Mouse (Mus musculus): ENCODE data around the gene Upf3a.
A peak's percentile ranks its signal among the peaks of the same experiment; 100 is the strongest.
"Not testable (repeated sequence)": the region's sequence is repeated elsewhere in the genome, so short reads cannot be mapped to it uniquely, and the experiment has no call there.

Gene Upf3a

DNA sequence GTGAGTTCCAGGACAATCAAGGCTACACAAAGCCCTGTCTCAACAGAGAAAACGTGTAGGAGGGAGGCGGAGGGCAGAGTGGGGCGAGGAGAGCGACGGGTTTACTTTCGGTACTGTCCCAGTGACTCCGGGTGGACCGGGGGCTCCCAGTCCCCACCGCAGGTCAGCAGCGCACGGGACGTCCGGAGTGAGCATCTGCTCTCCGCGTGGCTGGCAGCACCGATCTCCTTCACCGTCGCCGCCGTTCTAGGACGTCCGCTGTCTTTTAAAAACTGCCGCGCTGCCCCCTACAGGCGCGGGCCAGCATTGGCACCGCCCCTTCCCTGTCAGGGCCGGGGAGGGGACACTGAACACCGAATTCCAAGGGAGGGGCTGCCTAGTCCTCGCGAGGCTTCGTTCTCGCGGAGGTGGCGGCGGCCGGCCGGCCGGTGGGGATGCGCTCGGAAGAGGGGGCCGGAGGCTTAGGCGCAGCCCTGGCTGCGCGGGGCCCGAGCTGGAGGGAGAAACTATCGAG lies at the start of gene Upf3a:
Gene Upf3a (plus strand): TSS at position 366 of the 514 bp plus-strand sequence.
- DNase-seq (ENCODE audit: low spot score) = peak; percentile 97

DNA sequence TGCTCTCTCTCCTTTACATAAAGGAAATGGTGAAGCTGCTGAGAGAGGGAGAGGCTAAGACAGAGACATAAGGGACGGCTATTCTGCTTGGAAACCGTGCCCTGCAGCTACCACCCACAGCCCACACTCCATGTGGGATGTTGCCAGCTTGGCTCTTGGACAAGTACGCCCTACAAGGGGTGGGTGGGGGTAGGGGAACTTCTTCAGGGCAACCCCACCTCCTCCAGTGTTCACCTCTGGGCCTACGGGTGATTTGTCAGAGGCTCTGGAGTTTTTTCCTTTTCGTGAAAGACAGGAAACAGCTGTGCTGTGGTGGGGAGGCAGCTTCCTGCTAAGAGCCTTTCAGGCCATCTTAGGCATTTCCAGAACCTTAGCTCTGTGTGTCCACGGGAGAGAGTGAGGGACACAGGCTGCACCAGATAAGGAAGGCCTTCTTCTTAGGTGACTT lies 45.1 kb upstream of the Upf3a start:
- DNase-seq (ENCODE audit: low spot score) = peak; percentile 44

DNA sequence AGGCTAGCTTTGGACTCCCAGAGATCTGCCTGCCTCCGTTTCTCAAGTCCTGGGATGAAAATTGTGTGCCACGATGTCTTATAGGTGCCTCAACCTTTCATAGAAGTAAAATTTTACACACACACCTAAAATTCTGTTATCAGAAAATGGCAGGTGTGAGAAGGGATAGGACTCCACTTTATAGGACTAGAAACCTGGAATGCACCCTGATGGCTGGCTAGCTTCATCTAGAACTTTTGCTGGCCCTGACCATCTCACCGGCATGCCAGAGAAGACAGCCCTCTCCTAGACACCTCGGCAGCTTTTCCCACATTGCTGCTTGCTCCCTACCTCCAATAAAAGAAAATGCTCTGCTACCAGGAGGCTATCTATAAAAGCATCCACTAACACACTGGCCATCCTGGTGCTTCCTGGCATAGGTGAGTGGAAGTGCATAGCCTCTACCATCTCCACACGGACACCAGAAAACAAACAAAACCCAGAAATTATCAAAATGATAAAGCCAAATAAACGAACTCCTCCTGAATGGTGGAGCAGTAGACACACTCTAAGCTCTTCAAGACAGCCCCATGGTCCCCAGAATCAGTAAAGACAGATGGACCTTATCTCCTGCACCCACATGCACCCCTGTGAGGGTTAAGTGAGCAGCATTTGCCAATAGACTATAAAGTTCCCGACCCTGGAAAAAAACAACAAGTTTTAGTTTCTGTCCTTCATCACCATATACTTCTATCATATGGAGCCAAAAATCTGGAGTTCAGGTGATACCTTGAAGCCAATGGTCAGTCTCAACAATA lies 44.4 kb upstream of the Upf3a start:
- no peak for DNase-seq (ENCODE audit: low spot score)

DNA sequence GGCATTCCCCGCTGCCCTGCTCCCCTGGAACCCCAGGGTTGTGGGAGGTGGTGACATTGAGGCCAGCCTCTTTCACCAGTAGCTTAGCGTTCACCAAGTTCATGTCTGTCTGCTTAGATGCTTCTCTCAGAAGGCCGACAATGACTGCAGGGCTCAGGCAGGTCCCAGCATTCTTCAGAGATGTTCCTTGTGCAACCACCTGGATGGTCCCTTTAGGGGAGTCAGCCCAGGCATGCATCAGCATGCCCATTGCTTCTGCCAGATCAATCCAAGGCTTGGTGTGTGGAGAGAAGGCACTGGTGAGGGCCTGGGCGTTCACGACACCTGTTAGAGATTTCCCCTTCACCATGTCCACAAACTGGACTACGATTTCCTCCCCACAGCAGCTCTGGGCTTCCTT lies 39.2 kb upstream of the Upf3a start:
- not testable (repeated sequence) for DNase-seq (ENCODE audit: low spot score)

DNA sequence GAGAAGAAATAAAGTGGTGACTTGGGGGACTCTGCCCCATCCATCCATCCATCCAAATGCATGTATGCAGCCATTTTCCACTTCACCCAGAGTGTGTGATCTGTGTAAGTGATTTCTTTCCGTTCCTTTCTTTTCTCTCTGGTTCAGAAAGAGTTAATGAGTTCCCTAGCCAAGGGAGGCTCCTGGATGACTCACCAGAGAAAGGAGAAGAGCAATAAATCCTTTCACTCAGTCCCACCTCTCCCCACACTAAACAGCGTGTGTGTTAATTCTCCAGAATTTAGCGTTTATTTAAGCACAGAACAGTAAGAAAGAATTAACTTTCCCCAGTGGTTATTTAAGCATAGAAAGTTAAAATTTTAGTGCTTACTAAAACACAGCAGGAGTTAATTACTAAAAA lies 37.8 kb upstream of the Upf3a start:
- peak; percentile 70 for DNase-seq (ENCODE audit: low spot score)

DNA sequence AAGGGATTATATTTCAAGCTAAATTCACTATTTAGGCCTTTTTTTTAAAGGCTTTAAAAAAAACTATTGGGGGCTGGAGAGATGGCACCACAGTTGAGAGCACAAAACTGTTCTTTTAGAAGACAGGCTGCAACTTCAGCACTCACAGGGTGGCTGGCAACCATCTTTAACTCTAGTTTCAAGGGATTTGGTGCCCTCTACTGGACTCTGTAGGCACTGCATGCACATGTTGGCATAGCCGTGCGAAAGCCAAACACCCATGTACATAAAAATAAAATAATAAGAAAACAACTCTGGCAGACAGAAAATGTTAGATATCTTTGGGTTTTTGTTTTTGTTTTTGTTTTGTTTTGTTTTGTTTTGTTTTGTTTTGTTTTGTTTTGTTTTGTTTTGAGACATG lies 31.7 kb upstream of the Upf3a start:
- DNase-seq (ENCODE audit: low spot score) = peak; percentile 87

DNA sequence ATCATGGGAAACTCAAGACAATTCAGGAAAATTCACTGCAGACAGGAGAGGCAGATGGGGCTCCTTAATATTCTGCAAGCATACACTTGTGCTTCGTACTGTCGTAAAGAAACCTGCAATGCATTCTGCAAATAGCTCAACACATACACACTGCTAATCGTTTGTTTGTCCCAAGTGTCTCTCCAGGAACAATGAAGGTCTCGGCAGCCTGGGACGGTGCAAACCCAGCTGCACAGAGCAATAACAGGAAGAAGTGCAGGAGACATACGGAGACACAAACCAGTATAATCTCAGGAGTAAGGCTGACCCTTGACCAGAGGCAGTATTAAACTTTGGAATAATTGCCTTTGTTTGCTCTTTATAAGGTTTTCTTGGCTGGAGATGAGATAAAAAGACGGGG lies 28.9 kb upstream of the Upf3a start:
- DNase-seq (ENCODE audit: low spot score) = no peak

DNA sequence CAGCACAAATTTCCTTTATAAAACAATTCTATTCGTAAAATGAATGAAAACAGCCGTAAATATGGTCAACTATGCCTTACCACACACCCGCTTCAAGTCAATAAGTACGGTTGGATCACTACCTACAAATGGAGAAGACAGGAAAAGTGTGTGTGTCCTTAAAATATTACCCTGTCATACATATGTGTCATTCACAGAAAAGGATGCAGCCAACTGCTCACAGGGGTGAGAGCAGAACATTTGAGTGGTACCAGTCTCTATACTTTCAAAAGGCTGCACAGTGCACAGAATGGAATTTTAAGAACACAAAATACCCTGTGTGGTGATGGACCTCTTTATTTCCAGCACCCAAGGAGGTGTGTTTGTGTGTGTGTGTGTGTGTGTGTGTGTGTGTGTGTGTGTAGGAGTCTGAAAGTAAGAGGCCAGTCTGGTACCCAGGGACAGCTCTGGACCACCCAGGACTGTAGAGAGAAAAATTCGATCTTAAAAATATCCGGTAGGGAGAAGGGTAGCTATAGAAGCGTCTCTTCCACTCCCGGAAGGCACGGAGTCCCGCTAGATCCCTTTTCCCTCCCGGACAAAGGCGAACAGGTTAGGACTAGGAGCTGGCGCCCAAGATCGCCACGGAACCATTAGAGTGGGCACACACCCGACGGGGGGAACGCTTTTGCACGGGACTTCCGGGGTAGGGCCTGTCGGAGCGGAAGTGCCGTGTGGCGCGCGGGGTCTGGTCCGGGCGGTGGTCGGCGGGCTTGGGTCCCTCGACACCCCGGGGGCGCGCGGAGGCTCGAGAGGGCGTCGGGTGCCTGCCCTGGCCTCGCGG lies 28.2 kb upstream of the Upf3a start, which contains the start of gene Cdc16:
Gene Cdc16 (plus strand): TSS at position 695 of the 823 bp plus-strand sequence.
- DNase-seq (ENCODE audit: low spot score) = peak; percentile 97

DNA sequence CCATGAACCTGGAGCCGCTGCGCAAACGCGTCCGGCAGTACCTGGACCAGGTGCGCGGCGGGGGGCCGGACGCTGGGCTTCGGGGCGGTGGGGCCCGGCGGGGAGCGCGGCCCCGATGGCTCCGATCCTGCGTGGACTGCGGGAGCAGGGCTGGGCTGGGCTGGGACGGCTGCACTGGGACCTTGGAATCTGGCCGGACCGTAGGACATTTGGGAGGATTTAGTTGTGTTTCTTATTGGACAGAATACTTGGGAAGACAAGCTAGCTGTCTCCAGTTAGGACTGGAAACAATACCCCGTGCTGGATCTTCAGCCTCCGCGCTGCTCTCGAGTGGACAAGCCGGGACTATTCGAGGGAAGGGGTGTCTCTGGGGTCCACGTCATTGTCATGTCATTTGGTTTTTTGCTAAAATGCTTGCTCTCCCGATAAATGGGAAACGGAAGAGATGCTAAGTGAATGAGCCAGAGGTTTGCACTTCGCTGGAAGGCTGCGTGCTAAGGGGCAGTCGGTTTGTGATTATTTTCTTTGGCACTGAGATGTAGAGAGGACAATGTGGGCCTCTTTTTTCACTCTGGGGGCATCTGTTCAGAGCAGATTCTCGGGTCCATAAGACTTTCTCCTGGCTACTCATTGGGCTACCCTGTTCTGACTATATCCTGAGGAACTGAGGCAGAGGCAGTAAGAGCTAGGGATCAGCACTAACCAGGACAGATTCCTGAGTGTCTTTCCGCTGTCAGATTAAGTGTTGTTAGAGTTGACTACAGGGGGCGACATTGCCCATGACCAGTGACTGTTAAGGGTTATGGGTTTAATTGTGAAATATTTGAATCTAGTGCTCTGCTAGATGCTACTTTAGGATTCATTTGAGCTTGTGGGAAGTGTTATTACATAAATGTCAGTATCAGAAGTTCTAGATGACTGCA lies 27.3 kb upstream of the Upf3a start:
- DNase-seq (ENCODE audit: low spot score) = peak; percentile 82

DNA sequence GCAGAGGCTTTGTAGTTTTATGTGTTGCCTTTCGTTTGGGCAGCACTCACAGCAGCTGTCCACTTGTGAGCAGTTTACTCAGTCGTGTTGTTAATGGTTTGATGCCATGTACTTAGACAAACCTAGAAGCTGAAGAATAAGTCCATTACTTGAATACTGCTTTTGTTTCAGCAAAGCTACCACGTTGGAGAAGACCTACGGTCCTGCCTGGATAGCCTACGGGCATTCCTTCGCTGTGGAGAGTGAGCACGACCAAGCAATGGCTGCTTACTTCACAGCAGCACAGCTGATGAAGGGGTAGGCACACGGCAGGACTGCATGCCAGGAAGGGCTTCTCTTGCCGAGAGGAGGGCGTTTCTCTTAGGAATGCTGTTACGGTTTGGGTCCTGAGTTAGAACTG lies 16.2 kb upstream of the Upf3a start:
- DNase-seq (ENCODE audit: low spot score) = no peak

DNA sequence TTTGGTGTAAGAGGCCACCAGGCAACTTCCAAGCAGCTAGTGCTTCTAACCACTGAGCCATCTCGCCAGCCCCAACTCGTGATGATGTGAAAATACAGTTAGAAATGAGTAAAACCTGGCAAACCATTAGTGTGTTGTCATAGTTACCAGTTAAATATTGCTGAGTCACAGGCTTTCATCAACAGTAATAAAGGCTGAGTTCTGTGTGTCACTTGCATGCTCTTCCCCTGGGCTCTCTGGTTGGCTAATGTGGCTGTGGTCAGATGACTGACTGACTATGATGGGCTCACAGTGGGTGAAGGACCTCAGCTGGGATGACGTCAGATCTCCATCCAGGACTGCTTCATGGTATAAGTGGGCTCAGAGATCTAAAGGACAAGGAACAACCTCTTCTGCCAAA lies 4.9 kb upstream of the Upf3a start:
- peak; percentile 40 for DNase-seq (ENCODE audit: low spot score)

DNA sequence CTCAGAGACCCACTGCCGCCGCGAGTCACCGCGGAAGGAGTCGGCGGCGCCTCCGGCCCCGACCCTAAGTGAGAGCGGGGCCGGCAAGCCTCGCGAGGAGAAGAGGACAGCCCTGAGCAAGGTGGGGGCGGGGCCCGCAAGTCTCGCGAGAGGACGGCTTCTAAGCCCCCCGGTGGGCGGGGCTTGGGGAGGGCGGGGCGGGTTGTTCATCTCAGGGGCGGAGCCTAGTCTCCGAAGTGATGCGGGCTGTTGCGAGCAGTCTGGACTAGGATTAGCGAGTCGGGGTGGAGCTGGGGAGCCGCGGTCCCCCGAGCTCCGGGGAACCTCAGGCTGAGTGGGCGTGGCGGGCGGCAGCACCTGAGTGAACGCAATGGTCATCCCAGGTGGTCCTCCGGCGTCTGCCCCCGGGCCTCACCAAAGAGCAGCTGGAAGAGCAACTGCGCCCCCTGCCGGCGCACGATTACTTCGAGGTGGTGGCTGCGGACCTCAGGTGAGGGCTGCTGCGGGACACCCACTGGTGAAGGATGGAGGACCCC lies 417 bp downstream of the Upf3a start:
- DNase-seq (ENCODE audit: low spot score) = peak; percentile 99

DNA sequence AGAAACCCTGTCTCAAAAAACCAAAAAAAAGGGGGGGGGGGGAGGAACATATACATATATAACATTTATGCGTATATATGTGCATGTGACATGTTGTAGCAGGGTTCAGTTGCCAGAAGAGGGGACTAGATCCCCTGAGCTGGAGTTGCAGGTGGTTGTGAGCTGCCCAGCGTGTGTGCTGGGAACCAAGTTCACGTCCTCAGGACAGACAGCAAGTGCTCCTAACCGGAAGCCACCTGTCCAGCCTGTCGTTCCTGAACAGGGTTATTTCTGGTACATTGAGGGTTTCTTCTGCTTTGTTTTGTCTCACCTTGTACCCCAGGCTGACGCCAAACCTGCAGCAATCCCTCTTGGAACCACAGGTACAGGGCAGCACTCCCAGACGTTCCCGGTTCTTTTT lies 4.2 kb downstream of the Upf3a start:
- DNase-seq (ENCODE audit: low spot score) = no peak

DNA sequence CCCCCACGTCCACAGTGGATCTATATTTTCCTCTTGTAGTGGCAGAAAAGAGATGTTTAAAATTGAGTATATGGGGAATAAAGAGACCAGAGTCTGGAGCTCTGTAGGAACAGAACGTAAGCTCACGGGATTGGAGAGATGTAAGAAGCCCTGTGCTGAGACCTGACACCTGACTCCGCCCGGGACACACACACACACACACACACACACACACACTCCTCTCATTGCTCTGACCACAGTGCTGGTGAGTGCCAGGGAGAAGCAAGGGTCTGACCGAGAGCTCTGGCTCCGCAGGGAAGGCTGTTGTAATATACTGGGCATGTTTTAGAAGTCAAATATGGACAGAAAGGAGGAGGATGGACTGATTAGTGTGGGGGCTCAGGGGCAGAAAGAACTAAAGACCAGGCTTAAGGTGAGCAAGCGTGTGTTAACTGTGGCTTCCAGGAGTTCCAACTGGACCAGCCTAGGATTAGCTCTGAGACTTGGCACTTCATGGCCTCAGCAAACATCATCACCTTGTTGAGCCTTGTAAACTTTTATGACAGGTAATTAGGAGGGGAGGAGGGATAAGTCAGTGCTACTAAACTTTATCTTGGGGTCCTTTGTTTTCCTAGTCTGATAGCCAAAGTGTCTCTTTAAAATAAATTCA lies 7.8 kb downstream of the Upf3a start:
- no peak for DNase-seq (ENCODE audit: low spot score)

DNA sequence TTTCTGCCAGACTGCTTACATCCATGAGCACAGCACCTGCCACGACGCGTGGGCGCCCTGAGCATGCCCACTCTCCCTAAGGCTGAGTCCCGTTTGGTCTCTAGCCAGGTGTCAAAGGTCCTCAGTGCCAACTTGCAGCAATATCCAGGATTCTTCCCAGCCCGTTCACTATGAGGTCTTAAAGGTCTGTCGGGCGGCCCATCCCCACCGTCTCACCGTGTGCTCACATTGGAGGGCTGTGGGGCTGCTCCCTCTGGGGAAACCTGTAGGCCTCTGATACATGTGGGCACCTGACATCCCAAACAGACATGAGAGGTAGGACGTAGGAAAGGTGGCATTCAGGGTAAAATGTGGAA lies 8.3 kb downstream of the Upf3a start:
- no peak for DNase-seq (ENCODE audit: low spot score)

DNA sequence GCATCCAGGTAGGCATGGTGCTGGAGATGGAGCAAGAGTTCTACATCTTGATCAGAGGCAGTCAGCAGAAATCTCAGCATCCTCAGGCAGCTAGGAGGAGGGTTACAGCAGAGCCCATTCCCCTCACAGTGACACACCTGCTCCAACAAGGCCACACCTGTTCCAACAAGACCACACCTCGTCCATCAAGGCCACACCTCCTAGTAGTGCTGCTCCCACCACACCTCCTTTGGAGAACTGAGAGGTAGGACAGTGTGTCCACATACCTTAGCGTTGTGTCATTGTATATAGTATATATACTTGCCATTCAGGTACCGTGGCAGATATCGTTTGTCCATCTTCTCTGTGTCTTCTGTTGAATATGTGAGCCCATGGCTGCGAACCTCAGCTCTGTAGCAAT lies 12.3 kb downstream of the Upf3a start:
- no peak for DNase-seq (ENCODE audit: low spot score)

DNA sequence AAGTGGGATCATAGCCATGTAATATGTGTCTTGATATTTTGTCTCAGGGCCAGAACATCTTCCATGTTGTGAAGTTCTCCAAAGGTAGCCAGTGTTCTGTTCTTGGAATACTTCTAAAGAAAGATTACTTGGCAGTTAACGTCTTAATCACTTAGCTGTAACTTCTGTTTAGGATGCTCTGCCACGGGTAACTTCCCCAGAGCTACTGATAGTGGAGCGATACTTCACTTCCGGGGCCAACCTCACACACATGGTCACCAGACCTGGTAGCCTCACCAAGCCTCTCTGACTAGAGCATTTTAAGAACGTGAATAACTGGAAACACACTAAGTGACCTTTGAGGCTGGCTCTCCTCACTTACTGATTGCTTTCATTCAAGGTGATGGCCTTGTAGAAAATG lies 14.2 kb downstream of the Upf3a start:
- no peak for DNase-seq (ENCODE audit: low spot score)

DNA sequence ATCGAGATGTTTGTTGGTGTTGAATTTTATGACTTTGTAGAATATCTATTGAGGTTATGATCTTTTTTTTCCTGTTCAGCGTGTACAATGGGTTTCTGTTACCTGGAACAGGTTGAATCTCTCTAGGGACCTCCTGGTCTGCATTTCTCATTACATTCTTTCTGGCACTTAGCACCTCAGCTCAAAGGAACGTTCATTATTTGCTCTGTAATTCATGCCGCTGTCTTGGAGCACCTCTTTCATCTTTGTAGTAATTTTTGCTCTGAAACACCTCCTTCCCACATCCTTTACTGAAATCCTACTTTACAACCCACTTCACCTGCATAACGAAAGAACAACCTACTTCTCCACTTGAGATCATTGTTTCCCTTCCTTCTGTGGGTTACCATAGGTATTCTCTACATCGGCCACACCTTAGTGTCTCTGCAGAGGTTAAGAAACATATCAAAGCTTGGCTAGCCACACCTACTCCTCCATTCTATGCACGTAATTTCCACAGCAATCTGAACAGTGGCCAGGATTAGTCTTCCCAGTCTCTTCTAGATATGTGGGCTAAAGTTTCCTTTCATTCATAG lies 43.3 kb downstream of the Upf3a start:
- no peak for DNase-seq (ENCODE audit: low spot score)

DNA sequence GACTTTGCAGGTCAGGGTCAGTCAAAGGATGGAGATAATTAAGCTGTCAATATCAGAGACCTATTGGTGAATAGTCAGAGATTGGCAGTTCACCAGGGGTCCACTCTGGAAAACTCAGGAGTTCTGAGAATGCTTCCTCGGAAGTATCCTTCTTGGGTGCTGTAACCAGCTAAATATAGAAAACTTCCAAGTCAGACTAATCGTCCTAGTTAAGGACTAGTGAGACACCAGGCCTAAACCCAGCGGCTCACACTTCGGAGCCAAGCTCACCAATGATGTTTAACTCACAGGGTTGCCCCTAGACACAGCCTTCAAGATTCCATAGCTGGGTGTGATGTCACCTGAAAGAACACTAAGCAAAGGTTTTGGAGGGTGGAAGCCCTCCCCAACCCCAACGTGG lies 52.9 kb downstream of the Upf3a start, which contains the start of gene AF366264:
Gene AF366264 (minus strand): TSS at position 101 of the 400 bp plus-strand sequence.
- DNase-seq (ENCODE audit: low spot score) = not testable (repeated sequence)

DNA sequence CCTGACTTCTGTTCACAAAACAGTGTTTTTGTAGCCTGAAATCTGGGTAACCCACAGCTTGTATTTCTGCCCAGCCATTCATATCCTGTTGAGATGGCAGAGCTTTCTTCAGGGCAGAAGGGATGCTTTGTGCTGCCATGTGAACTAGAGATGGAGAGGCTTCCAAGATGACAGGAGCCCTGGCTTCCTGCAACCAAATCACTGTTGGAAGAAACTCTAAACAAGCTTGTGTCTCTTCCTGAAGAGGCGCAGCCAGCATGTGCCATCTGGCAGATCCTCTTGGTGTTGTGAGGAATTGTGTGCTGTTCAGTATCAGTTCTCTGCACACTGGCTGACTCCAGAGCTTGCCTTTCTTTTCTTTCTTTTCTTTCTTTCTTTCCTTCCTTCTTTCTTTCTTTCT lies 57.9 kb downstream of the Upf3a start:
- DNase-seq (ENCODE audit: low spot score) = not testable (repeated sequence)

Measured in MN1 (cell line).